Mouse (Mus musculus) spleen, postnatal 4 days (tissue): ENCODE results near the gene Gapvd1.
"Not testable (repeated sequence)": the region's sequence is repeated elsewhere in the genome, so short reads cannot be mapped to it uniquely, and the experiment has no call there.

Source experiments
- DNase-seq, 2 experiments: peaks; one replicate each; pipeline ENCODE4 v3.0.0; 2022; ENCODE audit warnings: low spot score in 2 of 2

Gene Gapvd1

DNA sequence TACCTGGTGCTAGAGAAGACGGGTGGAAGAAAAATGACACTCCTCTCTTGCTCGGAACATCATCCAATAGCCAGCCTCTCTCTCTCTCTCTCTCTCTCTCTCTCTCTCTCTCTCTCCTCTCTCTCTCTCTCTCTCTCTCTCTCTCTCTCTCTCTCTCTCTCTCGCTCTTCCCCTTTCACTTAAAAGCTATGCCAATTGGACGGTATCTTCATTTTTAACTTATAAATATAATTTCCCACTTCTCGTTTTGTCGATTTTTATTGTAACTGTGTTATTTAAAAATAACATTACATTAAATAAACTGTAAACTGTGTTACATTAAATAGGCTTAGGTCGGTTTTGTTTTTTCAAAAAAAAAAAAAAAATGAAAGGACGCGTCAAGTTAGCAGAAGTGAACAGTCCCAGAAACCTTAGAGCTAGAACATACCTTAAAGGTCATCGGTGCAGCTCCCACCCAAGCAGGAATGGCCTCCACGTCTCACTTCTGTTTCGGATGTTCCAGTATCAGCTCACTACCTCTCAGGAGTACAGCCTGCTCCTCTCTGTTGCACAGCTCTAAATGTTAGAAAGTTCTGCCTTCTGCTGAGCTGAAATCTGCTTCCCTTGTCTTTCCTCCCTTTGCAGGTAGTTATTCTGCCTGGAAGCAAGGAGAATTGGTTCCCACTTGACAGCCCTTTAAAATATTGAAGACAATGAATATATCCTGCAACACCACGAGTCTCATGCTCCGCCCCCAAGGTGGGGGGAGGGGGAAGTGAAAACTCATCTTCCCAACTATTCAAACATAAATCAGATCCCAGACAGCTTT, at the start of gene Gapvd1:
Gene Gapvd1 (minus strand): TSS at position 682 of the 808 bp plus-strand sequence.
- peak in 1 of 2 experiments; percentile 35 for DNase-seq

DNA sequence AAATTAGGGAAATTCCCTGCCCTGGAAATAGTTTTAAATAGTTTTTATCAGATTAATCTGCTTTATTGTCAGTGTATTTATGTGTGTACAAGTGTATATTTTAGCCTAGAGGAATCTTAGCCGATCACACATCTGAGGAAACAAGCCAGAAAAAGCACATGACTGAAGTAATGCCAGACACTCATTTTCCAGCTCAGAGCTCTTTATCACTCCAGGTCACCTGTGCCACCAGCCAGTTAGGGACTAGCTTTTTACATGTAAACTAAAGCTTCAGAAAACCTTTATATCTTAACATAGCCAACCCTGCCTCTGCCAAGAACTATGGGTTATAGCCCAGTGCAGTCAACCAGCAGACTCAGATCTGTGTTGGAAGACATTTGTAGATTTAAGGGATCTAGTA, 49.8 kb upstream of the Gapvd1 start:
- DNase-seq, result peak in 1 of 2 experiments; percentile 46

DNA sequence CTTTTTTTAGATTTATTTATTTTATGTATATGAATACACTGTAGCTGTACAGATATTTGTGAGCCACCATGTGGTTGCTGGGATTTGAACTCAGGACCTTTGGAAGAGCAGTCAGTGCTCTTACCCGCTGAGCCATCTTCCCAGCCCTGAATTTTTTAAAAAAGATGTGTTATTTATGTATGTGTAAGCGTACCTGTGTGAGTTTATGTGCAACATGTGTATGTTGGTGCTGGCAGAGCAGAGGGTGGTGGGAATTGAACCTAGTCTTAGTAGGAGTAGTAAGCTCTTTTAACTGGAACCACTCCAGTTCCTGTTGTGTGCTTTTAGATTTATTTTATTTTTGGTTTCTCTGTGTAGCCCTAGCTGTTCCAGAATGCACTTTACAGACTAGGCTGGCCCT, 49.1 kb upstream of the Gapvd1 start:
- no peak for DNase-seq

DNA sequence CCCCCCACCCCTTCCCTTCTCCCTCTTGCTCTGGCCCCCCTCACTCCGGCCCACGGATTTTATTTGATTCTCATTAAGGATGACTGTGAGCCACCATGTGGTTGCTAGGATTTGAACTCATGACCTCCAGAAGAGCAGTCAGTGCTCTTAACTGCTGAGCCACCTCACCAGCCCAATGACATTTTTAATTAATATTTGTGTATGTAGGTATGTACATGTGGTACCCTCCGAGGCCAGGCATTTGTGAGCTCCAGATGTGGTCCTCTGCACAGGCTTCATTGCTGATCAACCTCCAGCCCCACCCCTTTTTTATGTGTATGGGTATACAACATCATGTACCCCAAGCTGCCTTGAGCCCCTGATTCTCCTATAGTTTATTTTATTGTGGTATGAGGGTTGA, 48.7 kb upstream of the Gapvd1 start:
- no peak for DNase-seq

DNA sequence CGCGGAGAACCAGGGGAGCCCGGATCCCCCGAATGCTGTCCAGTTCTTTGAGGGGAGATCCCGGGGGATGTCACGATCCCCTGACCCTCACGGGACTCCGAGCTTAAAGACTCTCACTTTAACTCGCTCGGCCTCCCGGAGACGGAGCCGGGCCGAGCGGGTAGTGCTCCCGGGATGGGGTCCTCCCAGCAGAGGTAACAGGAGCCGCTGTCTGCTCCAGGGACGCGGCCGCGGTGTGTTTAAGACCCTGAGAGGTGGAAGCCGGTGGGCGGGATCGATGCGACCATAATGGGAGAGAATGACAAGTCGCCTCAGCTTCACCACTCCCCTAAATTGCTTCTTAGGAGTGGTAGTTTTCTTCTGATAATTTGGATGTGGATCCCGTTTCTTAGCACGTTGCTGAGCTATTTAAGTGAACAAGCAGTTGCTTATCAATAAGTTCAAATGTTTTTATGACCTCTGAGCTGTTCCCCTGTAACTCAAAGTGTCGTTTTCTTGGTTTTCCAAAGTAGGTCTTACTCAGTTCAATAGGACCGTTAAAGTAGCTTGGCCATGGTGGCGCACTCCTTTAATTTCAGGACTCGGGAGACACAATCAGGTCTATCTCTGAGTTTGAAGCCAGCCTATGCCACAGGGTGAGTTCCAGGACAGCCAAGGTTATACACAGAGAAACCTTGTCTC, 47.7 kb upstream of the Gapvd1 start:
- peak; percentile 42 to 70 for DNase-seq

DNA sequence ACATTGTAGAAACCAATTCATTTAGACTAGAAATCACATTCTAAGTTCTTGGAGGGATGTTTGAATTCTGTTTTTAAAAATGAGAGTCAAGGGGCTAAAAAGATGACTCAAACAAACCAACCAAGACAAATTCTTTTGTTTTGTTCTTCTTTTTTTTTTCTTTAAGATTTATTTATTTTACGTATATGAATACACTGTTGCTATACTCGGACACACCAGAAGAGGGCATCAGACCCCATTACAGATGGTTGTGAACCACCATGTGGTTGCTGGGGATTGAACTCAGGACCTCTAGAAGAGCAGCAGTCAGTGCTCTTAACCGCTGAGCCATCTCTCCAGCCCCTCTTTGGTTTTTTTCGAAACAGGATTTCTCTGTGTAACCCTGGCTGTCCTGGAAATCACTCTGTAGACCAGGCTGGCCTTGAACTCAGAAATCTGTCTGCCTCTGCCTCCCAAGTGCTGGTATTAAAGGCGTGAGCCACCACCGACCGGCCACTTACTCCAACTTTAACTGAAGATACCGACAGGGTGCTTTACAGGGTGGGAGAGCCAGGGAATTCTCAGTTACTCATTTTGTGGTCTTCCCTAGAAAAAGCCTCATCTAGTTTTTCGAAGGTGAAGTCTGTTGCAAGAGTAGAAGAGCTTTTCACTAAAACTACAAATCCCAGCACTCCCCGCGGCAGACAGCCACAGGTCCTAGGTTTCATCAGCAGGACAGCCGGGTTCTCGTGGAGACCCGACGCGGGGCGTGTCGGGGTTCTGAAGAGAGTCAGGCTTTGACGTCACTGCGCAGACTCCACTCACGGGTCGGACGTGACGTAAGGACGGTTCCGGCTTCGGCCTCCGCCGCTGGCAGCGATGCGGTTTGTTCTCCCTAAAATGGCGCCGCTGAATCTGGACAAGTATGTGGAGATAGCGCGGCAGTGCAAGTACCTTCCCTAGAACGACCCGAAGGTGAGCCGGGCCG, 46.8 kb upstream of the Gapvd1 start:
- peak; percentile 95 to 96 for DNase-seq

DNA sequence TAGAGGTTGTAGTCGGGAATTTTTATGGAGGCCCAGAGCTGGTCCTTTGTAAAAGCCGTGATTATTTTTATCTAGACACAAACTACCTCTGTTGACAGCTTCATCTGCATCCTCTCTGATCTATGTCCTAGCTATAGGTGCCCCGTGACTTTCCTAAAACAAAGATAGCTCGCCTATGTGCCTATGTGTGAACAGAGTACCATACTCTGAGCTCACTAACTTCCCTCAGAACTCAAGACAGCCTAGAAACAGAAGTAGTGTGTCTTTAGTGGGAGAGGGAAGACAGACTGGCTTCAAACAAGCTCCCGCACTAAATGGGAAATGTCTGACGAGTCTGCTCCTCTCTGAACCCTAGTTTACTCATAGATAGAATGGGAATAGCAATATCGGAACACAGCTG, 45.3 kb upstream of the Gapvd1 start:
- no peak for DNase-seq

DNA sequence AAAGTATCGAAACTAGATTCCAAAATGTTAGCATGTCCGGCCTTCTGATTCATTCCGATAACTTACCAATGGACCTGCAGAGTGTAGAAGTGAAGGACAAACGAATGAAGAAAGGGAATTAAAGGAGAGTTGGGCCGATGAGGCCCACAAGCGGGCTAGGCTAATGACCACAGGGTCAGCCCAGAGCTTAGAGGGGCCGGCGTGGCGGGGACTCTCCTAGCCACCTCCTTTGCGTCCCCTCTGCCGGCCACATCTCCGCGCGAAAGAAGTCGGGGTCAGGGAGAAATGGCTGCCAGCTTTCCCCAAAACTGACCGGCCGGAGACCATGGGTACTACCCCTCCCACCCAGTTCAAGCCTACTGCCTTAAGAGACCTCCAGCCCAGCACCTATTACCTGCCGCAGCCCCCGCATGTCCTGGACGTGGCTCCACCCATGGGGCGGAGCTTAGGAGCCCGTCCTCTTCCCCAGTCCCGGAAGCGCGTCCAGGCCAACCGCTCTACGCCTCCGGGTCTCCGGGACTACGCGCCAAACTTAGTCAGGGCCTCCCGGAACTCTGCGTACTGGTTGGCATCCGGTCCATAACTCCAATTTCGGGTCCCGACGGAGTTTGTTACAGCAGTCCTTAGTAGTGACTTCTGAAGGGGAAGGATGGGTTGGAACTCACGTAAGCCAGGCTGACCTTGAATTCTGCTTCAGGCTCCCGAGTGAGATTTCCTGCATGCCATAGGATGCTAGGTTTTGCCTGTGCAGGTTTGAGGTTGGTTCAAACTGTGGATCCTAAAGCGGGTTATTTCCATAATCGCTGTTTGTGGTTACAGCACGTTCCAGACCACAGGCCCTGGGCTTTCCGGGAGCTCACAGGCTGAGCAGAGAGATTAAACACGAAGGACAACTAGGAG, 44.6 kb upstream of the Gapvd1 start, which contains the start of gene Rabepk:
Gene Rabepk (minus strand): TSS at position 556 of the 900 bp plus-strand sequence.
- peak; percentile 85 to 90 for DNase-seq

DNA sequence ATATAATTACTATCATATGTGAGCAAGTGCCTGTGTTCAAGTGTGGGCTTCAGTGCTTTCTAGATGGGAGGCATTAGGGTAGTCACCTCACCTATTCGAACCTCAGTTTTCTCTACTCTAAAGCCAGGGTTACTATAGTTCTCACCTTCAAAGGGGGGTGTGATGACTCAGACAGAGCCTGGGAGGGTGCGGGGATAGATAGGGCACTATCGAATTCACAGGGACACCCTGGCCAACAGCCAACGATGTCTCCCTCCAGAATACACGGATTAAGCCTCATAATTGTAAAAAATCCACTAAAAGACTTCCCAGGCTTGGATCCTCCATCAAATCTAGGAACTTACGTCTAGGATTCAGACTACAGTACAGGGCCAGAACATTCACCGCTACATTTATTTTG, 40.4 kb upstream of the Gapvd1 start:
- peak in 1 of 2 experiments; percentile 56 for DNase-seq

DNA sequence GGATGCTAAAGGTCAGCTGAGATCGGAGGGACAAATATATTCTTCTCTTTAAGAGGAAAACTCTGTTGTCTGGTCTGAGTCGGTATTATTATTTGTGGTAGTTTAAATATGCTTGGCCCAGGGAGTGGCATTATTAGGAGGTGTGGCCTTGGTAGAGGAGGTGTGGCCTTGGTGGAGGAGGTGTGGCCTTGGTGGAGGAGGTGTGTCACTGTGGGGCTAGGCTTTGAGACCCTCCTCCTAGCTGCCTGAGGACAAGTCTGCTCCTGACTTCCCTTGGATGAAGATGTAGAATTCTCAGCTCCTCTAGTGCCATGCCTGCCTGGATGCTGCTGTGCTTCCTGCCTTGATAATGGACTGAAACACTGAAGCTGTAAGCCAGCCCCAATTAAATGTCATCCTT, 39.5 kb upstream of the Gapvd1 start:
- no peak for DNase-seq

DNA sequence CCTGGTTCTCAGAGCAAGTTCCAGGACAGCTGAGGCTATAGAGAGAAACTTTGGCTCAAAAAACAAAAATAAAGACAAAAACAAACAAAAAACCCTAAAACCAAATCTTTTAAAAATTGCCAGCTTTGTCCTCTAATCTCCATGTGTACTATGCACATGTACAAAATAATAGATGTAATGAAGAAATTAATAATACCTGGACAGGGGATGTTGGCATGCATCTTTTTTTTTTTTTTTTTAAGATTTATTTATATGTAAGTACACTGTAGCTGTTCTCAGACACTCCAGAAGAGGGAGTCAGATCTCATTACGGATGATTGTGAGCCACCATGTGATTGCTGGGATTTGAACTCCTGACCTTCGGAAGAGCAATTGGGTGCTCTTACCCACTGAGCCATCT, 37.5 kb upstream of the Gapvd1 start:
- not testable (repeated sequence) for DNase-seq

DNA sequence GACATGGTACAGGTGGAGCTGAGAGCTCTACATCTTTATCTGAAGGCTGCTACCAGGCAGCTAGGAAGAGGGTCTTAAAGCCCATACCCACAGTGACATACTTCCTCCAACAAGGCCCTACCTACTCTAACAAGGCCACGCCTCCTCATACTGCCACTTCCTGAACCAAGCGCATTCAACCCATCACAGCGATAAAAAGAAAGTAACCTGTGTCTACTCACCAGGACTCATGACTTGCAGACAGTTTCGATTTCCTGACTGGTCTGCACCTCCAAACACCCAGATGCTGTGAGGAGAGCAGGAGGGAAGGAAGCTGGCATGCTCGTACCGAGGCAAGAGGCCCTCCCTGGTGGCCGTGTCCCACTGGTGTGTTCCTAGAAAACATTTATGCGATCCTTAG, 35.2 kb upstream of the Gapvd1 start:
- DNase-seq, result peak in 1 of 2 experiments; percentile 36

DNA sequence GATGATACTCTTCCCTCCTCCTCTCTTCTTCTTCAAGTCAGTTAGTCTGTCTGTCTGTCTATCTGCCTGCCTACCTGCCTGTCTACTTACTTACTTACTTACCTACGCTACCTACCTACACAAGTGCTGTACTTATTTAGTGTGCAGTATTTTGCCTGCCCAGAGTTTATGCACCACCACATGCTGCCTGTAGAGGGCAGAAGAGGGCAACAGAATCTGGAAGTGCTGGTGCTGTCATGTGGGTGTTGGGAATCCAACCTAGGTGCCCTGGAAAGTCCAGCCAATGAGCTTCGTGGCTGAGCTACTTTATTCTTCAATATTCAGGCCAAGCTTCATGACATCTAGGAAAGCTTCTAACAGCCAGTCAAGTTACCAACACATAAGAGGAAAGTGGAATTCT, 29.1 kb upstream of the Gapvd1 start:
- peak; percentile 74 to 85 for DNase-seq

DNA sequence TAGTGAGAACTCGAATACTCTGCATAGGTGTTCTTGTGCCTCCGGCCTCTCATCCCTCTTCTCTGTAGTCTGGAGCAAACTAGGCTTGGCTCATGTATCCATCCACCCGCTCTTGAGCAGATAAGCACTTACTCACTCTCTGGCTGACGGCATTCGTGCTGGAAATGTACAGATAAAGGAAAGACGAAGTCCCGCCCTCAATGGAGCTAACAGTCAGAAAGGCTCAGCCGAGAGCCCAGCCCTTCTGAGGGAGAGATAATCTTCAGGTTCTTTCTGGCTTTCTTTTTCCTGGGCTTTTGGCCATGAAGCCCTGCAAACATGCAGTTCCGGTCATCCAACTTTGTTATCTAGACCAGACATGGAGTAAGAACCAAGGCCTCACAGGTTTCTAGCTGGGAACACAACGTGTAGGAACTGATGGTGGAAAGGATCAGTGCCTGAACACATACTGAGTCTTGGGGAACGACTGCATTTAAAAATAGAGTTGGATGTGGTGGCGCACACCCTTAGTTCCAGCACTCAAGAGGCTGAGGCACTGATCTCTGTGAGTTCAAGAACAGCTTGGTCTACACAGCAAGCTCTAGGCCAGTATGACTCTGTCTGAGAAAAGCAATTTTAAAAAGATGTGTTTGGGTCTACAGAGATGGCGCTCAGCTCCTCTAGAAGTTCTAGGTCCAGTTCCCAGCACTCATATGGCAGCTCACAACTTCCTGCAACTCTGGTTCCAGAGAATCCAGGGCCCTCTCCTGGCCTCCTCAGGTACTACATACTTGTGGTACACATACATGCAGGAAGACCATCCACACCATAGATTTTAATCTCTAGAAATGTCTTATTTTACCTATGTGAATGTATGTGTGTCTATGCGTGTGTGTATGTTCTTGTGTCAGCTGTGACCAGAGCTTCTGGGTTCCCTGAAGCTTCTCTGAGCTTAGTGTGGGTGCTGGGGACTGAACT, 28.3 kb upstream of the Gapvd1 start:
- peak; percentile 77 to 79 for DNase-seq

DNA sequence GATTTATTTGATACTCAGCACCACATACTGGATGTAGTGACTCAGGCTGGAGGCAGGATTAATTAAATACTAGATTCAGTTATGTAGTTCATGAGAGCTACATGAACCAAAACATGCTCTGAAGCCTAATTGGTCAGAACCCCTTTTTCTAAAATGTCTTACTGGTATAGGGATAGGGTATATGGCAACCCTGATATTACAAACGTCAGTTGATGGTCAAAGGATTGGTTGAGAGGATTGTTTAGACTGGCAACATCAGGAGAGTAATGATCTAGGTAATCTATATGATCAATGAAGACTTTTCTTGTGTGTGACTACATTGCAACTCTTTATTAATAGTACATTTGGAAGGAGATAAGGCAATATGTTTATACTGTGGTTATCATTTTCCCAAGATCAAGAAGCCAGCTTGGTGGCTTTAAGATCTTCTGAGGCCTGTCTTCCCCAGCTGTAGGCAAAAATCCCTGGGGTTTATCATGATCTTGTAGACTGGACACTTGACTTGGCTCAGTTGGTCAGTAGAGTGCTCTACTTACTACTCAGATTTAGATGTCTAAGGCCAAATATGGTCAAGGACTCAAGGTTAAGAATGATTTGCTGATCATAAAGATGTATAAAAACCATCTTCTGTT, 22.3 kb upstream of the Gapvd1 start:
- no peak for DNase-seq

DNA sequence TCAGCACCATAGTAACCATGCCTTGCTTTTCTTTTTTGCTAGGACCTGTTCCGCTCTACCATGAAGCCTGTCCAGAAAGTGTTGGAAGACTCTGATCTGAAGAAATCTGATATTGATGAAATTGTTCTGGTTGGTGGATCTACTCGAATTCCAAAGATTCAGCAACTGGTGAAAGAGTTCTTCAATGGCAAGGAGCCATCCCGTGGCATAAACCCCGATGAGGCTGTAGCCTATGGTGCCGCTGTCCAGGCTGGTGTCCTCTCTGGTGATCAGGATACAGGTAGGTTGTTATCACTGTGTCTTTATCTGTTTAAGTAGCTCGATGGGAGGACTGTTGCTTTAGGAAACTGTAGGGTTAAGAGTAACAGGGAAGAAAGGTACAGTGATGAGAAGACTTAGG, 19.5 kb upstream of the Gapvd1 start:
- DNase-seq, result no peak

DNA sequence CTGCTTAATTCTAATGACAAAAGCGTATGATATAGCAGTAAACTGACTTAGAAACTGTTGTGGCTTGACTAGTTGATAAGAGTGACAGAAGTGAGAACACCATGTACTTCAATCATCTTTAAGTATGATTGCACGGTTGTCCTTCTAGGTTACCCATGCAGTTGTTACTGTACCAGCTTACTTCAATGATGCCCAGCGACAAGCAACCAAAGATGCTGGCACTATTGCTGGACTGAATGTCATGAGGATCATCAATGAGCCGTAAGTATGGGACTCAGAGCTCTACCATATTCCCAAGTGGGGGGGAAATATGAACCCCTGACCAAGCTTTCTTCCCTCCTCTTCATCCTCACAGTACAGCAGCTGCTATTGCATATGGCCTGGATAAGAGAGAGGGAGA, 18.6 kb upstream of the Gapvd1 start:
- no peak for DNase-seq

DNA sequence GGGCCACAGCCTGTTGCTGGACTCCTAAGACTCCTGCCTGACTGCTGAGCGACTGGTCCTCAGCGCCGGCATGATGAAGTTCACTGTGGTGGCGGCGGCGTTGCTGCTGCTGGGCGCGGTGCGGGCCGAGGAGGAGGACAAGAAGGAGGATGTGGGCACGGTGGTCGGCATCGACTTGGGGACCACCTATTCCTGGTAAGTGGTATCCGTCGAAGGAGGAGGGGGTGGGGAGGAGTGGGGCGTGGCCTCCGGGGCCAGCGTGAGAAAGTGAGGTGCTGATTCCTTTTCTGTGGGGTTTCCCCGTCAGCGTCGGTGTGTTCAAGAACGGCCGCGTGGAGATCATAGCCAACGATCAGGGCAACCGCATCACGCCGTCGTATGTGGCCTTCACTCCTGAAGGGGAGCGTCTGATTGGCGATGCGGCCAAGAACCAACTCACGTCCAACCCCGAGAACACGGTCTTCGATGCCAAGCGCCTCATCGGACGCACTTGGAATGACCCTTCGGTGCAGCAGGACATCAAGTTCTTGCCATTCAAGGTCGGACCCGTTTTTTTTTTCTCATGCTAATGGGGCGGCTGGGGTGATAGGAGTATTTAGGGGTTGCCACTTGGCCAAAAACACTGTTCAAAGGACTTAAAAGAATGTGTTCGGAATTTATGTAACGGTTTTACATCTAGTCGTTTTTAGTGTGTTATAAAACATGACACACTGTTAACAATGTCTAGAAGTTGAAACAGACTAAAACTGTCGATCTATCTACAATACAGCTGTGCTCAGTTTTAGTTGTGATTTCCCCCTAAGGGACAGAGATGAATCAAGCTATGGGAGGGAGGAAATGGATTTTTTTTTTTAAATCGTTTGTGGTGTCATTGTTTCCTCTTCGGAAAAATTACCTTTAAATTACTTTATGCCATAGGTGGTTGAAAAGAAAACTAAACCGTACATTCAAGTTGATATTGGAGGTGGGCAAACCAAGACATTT, 17.5 kb upstream of the Gapvd1 start:
- peak in 1 of 2 experiments; percentile 65 for DNase-seq
